Mouse (Mus musculus) forebrain, embryonic 10.5 days (tissue): ENCODE measurements around the gene Rpl18a. TPM values are rescaled to one million over a fixed set of nuclear protein-coding genes. Genes with fewer than 3 reads are reported as not detected.

Experiments used
- DNase-seq: peaks from one replicate; pipeline ENCODE4 v3.0.0-alpha.2; 2017; ENCODE audit warnings: low spot score; ENCODE audit errors: extremely low spot score
- H3K27ac ChIP-seq: fragments of 300-500 bp; sonication (generic); 2 replicates; pipeline ENCODE4 v1.5.1; 2016; ENCODE audit warnings: mild to moderate bottlenecking
- H3K27me3 ChIP-seq: fragments of 300-500 bp; sonication (generic); 2 replicates; pipeline ENCODE4 v1.6.1; 2016; ENCODE audit warnings: mild to moderate bottlenecking; ENCODE audit not compliant: poor library complexity, severe bottlenecking
- H3K36me3 ChIP-seq: fragments of 300-500 bp; sonication (generic); replicated peaks from 2 replicates; pipeline ENCODE4 v1.6.1; 2016; ENCODE audit warnings: mild to moderate bottlenecking, moderate library complexity
- H3K4me1 ChIP-seq: fragments of 300-500 bp; sonication (generic); 2 replicates; pipeline ENCODE4 v1.6.1; 2016
- H3K4me3 ChIP-seq: fragments of 300-500 bp; sonication (generic); 2 replicates; pipeline ENCODE4 v1.5.1; 2016; ENCODE audit warnings: mild to moderate bottlenecking, moderate library complexity
- H3K9me3 ChIP-seq: fragments of 300-500 bp; sonication (generic); 2 replicates; pipeline ENCODE4 v1.6.1; 2016; ENCODE audit warnings: mild to moderate bottlenecking, moderate library complexity
- WGBS: fragments of 180-500 bp; shearing (Covaris S2); methylation state at CpG from one replicate; pipeline ENCODE4 v1.1.7; 2016; 5-methylcytosine and 5-hydroxymethylcytosine counted together
- polyA plus RNA-seq: library from polyadenylated mRNA; unstranded; fragments of >200 nt; fragmentation: Nextera tagmentation; extraction: Ambion mirVana; gene quantifications from 2 replicates; pipeline ENCODE4 v1.2.1, GENCODE M21; 2016

Gene Rpl18a
- polyA plus RNA-seq, 1 experiment from 2014 or later, result 3,478 TPM

DNA sequence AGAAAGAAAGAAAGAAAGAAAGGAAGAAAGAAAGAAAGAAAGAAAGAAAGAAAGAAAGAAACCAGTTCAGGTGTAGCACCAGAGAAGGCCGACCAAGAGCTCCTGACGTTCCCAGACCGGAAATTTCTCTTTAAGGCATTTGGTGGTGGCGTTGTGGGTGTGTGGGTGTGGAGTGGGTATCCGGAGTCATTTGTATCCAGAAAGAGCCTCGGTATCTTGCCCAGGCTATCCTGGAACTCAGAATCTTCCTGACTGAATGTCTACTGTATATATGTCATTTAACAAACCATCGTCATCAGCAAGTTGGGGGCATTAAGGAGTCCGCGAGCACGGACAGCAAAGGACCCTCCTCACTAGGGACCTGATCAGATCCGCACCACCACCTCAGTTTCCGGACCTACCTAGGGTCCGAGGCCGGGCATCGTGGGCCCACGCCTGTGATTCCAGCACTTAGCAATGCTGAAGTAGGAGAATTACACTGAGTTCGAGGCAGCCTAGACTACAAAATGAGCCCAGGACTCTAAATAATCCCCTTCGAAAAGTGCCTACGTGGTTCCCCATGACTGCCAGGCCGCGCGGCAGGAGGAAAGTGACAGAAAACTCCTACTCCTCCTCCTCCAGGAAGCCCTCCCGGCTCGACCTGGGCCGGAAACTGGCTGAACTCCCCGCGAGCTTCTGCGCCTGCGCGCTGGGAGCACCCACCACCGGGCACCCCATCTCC is 24.4 kb downstream of the Rpl18a start:
- H3K27ac ChIP-seq, result peak overlapping the region; percentile 93
- 8% methylated on average over 31 of the region's 31 CpGs for WGBS
- peaks cover 14% of the 10 kb centered on the region; the same call in 1 of the 2 replicates for H3K27me3 ChIP-seq
- peaks cover 12% of the 10 kb centered on the region for H3K36me3 ChIP-seq
- peak overlapping the region; percentile 82 for H3K4me3 ChIP-seq
- no peaks in the 10 kb centered on the region for H3K9me3 ChIP-seq
- no peak for DNase-seq
- peaks cover 44% of the 10 kb centered on the region for H3K4me1 ChIP-seq

DNA sequence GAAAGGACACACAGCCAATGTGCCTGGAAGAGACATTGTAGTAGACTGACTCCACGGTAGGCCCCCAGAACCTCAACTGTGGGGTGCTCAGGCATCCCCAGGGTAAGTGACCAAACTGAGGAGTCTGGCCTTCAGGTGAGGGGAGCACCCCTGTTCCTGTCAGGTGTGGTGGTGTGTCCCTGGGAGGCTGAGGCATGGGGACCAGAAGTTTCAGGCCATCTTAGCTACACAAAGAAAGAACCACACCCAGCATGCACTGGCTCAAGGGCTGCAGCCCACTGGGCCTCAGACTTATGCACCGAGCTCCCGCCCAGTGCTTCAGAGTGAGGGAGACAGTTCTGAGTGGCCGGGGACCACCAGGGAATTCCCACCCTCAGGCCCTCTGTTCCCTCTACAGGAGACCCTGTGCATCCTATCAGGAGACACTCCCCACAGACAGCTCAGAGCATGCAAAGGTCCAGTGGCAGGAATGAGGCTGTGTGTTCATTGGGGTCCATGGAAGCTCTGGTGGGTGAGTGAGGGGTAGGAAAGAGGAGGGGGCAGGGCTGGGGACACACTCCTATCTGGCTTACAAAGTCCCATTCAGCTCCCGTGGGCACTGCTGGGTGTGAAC is 25.9 kb downstream of the Rpl18a start:
- no peaks in the 10 kb centered on the region for H3K9me3 ChIP-seq
- H3K4me3 ChIP-seq, result peak overlapping the region; percentile 5; the same call in 1 of the 2 replicates
- 91% methylated on average over 5 of the region's 5 CpGs for WGBS
- H3K27ac ChIP-seq, result no peak overlapping the region
- peaks cover 17% of the 10 kb centered on the region; the same call in 1 of the 2 replicates for H3K27me3 ChIP-seq
- no peak for DNase-seq
- peaks cover 54% of the 10 kb centered on the region for H3K4me1 ChIP-seq
- peaks cover 16% of the 10 kb centered on the region for H3K36me3 ChIP-seq

DNA sequence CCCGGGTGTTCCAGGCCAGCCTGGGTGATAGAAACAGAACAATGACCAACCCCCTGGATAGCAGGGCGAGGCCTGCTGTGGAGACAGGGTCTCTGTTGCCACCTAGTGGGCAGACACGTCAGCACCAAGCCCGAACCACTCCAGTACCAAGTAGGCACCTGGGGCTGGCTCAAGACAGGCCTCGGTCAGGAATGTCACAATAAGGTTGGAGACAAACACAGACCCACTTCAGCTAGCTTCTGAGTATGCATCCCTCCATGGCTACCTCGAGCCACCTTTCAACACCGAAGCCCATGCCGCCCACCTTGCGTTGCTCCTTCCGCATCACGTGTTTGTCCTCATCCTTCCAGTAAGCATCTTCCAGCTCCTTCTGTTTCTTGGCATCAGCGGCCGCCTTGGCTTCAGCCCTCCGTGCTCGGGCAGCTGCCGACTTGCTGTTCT is 27.6 kb downstream of the Rpl18a start:
- Histone ChIP-seq H3K36me3 (peaks cover 16% of the 10 kb centered on the region), H3K27ac (peak overlapping the region; percentile 74), H3K4me3 (0 out of 2 replicates have a peak overlapping the region, but pooled peaks have one; percentile 42), H3K27me3 (peaks cover 17% of the 10 kb centered on the region), H3K4me1 (peaks cover 71% of the 10 kb centered on the region), H3K9me3 (no peaks in the 10 kb centered on the region)
- DNase-seq, result peak; percentile 73
- WGBS, result 47% methylated on average over 16 of the region's 16 CpGs

DNA sequence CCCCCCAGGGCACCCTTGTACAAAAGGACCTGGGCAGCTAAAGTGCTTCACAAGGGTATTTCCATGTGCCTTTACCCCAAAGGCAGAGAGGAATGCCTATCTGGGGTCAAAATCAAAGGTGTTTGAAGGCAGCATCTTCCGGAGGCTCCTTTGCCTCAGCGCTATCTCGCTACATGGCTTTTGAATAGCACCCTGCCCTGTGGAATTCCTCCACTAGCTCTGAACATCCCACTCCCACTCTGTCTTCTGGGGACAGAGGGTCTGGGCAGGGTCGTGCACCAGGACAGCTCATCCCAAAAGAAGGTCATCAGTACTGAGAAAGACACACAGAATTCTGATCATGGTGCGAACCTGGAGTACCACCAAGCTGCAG is 28.0 kb downstream of the Rpl18a start:
- peaks cover 21% of the 10 kb centered on the region for H3K27me3 ChIP-seq
- H3K4me3 ChIP-seq, result peak overlapping the region; percentile 42; the same call in 1 of the 2 replicates
- H3K4me1 ChIP-seq, result peaks cover 75% of the 10 kb centered on the region
- DNase-seq, result no peak
- H3K9me3 ChIP-seq, result no peaks in the 10 kb centered on the region
- H3K27ac ChIP-seq, result peak overlapping the region; percentile 74
- 38% methylated on average over 5 of the region's 5 CpGs for WGBS
- H3K36me3 ChIP-seq, result peaks cover 16% of the 10 kb centered on the region

DNA sequence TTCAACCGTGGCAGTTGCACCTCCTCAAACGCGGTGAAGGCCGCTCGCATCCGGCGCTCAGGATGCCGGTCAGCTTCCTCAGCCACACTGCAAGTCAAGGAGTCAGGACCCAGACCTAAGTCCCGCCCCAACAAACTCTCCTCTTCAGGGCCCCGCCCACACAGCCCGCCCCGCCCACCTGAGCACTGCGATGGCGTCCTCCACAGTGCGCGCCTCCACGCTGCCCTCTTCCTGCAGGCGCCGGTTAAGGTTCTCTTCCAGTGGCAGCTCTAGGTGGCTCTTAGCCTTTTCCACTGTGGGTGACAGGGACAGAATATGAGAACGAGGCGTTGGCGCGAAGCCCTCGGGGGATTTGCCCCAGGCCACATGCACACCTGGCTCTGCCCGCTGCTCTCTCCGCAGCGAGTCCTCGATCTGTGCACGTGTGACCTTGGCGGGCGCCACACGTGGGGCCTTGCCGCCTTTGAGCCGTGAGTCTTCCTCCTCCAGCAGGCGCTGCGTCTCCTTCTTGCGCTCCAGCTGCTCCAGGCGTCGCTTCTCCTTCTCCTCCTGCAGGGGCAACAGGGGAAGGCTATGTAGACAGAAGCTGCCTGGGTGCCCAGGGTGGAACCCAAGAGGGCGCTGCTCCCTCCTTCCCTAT is 28.5 kb downstream of the Rpl18a start:
- WGBS, result 11% methylated on average over 40 of the region's 40 CpGs
- peaks cover 26% of the 10 kb centered on the region for H3K27me3 ChIP-seq
- DNase-seq, result peak; percentile 72
- peak overlapping the region; percentile 74 for H3K27ac ChIP-seq
- peaks cover 16% of the 10 kb centered on the region for H3K36me3 ChIP-seq
- peaks cover 76% of the 10 kb centered on the region for H3K4me1 ChIP-seq
- H3K9me3 ChIP-seq, result no peaks in the 10 kb centered on the region
- H3K4me3 ChIP-seq, result peak overlapping the region; percentile 42

DNA sequence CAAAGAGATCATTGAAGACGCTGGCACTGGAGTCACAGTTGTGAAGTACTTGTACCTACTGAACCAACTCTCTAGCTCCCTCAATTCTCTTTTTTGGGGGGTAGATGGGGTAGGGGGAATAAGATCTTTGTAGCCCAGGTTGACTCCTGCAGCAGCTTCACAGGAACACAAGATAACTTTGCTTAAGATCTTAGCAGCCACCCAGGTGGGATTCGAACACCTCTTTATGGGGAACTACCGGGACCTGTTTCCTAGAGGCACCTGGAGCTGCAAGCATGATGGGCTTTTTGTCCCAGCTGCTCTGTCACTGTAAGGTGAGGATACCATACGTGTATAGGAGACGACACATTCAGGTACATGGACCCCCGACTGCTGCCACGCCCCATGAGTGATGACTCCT is 30.6 kb downstream of the Rpl18a start:
- DNase-seq, result no peak
- peaks cover 47% of the 10 kb centered on the region for H3K27me3 ChIP-seq
- 87% methylated on average over 7 of the region's 7 CpGs for WGBS
- no peaks in the 10 kb centered on the region for H3K9me3 ChIP-seq
- peak overlapping the region; percentile 98; the same call in 1 of the 2 replicates for H3K27ac ChIP-seq
- peaks cover 83% of the 10 kb centered on the region for H3K4me1 ChIP-seq
- peak overlapping the region; percentile 66; the same call in 1 of the 2 replicates for H3K4me3 ChIP-seq
- H3K36me3 ChIP-seq, result peaks cover 16% of the 10 kb centered on the region

DNA sequence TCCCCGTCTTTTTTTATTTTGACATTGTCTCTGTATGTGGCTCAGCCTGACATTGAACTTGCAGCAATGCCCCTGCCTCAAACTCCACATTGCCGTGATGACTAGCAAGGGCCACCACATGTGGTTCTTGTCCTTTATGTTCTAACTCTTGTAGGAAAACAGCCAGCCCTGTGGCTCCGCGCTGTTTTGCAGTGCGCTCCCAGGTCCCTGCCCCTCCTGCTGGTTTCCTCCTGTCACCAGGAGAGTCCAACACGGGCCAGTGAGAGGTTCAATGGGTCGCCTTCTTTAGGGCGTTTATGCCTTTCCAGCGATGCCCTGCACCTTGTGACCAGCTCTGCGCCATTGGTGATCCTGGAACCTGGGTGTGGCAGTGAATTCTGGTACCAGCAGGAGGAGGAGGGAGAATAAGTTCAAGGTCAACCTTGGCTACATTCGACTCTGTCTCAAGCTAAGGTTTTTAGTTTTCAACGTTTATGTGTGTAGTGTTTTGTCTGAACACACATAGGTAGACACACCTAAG is 31.2 kb downstream of the Rpl18a start:
- H3K36me3 ChIP-seq, result peaks cover 16% of the 10 kb centered on the region
- H3K27me3 ChIP-seq, result peaks cover 52% of the 10 kb centered on the region
- DNase-seq, result no peak
- peak overlapping the region; percentile 98 for H3K27ac ChIP-seq
- 9% methylated on average over 12 of the region's 12 CpGs for WGBS
- peak overlapping the region; percentile 66 for H3K4me3 ChIP-seq
- H3K4me1 ChIP-seq, result peaks cover 82% of the 10 kb centered on the region
- H3K9me3 ChIP-seq, result no peaks in the 10 kb centered on the region

DNA sequence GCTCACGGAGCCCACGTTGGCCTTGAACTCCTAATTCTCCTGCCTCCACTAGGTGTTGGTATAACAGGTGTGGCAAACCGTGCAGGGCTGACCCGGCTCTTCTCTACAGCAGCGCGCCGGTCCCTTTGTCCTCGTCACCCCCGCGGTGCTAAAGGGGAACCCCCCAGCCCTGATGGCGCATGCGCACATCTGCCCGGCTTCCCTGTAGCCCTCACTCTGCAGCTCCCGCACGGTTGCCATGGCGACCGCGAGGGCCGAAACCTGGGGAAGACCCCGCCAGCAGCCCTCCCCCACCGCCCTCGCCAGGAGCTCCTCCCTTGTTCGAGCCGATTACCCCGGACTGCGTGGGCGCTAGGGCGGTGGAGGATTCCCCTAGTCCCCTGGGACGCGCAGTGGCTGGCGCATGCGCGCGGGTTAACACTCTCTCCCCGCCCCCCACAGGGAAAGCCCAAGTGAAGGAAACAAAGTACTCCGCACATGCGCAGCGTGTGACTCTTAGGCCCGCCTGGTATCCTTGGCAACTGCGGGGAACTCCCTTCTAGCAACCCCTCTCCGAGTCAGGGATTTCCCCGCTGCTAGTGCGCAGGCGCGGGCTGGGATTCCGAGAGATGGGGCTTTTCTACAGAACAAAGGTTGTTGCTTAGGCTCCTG is 31.7 kb downstream of the Rpl18a start:
- DNase-seq, result peak; percentile 99
- peak overlapping the region; percentile 98 for H3K27ac ChIP-seq
- peaks cover 82% of the 10 kb centered on the region for H3K4me1 ChIP-seq
- peaks cover 16% of the 10 kb centered on the region for H3K36me3 ChIP-seq
- no peaks in the 10 kb centered on the region for H3K9me3 ChIP-seq
- peaks cover 57% of the 10 kb centered on the region for H3K27me3 ChIP-seq
- peak overlapping the region; percentile 66 for H3K4me3 ChIP-seq
- under 1% methylated on average over 46 of the region's 46 CpGs for WGBS

DNA sequence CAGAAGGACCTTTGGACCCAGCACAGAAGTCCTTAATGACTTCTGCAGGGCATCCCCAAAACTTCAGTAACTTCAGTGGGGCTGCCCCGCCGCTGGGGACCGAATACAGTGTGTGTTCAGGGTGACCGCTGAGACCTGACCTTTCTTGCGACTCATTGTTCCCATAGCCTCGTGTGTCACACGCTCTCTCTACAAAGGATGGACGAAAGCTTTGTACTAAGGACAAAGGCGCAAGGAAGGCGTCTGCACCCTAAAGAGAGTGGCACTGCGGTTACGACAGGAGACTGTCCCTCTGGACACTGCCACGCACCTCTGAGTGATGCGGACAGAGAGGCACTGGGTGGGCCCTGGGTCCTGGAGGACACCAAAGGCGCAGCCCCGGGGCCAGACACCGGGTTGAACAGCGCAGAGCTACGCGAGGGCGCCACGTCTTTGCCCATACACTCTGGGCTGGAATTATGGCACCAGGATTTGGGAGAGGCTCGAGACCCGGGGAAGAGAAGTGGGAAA is 32.4 kb downstream of the Rpl18a start:
- under 1% methylated on average over 24 of the region's 24 CpGs for WGBS
- H3K27ac ChIP-seq, result peak overlapping the region; percentile 98
- H3K4me1 ChIP-seq, result peaks cover 81% of the 10 kb centered on the region
- H3K36me3 ChIP-seq, result peaks cover 16% of the 10 kb centered on the region
- peak overlapping the region; percentile 66 for H3K4me3 ChIP-seq
- no peaks in the 10 kb centered on the region for H3K9me3 ChIP-seq
- H3K27me3 ChIP-seq, result peaks cover 57% of the 10 kb centered on the region
- DNase-seq, result peak; percentile 72

DNA sequence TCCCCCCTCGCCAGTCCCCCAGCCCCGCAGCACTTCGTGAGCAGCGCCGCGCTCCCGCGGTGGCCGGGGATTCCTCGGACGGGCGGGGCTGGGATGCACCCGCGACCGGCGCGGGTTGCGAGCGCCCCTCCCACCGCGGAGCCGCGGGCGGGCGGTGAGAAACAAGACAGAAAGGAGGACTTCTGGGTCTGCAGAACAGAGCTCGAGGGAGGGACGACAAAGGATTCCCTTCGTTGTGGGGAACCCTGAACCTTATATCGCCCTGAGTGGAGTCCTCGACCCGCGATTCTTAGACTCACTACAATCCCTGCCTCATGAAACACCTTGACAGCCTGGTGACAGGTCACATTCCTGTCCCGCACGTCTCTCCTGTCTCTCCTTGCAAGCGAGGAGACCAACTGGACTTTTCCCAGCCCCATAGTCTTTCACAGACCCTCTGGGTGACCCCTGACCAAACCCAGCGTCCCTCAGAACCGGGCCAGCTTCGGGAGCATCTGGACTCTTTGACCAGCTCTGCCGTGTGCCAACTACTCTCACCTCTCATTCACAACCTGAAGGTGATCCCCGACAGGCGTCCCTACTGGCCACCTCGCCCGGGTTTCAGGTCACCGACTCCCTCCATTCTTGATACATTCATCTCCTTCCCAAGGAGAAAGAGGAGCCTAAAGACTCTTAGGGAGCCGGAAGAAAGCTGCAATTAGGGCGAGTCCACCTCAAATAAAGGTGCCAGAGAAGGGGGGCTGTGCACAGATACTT is 33.1 kb downstream of the Rpl18a start:
- DNase-seq, result peak; percentile 50
- peaks cover 75% of the 10 kb centered on the region for H3K4me1 ChIP-seq
- H3K27ac ChIP-seq, result peak overlapping the region; percentile 98
- no peaks in the 10 kb centered on the region for H3K9me3 ChIP-seq
- H3K4me3 ChIP-seq, result peak overlapping the region; percentile 66
- WGBS, result under 1% methylated on average over 46 of the region's 46 CpGs
- peaks cover 55% of the 10 kb centered on the region for H3K27me3 ChIP-seq
- peaks cover 16% of the 10 kb centered on the region for H3K36me3 ChIP-seq

DNA sequence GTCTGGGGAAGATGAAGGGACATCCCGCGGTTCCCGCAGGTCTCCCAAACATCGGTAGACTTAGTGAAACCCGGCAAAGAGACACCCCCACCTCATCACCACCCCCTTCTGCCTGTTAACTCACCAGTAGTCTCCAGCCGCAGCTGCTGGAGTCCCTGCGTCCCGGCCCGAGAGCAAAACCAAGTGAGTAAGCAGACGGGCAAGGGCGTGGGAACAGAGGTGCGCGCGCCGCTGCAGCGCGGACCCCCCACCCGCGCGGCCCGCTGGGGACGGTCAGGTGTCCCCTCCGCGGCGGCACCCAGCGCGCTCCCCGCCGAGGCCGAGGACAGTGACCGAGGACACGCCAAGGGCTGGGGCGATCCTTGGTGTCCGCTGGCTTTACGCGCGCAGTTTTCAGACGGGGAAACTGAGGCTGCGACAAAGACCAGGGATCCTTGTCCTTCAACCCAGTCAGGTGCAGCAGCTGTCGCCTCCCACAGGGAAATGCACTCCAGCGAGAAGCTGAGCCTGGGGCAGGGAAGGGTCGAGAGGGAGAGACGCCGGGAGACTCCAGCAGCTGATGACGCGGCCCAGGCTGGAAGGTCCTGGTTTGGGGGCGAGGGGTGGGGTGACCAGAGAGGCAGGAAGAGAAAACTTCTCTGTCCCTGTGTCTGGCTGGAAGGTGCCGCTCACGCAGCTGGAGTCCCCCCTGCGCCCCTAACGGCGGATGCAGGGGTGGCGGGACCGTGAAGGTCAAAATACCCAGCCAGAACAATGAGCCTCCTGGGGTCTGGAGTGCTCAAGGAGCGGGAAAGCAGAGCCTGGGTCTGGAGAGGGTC is 34.2 kb downstream of the Rpl18a start, which contains the start of gene Kcnn1:
Kcnn1 (minus strand) TSS at position 435 of the 818 bp plus-strand sequence.
- Histone ChIP-seq H3K27ac (peak within 1 kb of the TSS; percentile 98), H3K4me1 (peaks cover 73% of the 10 kb centered on the region), H3K9me3 (no peaks in the 10 kb centered on the region), H3K4me3 (peak within 1 kb of the TSS; percentile 66), H3K36me3 (peaks cover 6% of the 10 kb centered on the region), H3K27me3 (peaks cover 44% of the 10 kb centered on the region)
- DNase-seq, result peak; percentile 59
- under 1% methylated on average over 55 of the region's 55 CpGs for WGBS
